Mouse (Mus musculus) bone marrow macrophage, adult 2 months (primary cell): ENCODE measurements around the gene Armh1.

Source experiments
- CTCF ChIP-seq: IDR thresholded peaks from 2 replicates; pipeline ENCODE4 v1.5.1; 2012; ENCODE audit warnings: low read depth, mild to moderate bottlenecking, low read length, moderate library complexity
- POLR2A ChIP-seq: IDR thresholded peaks from 2 replicates; pipeline ENCODE4 v1.6.1; 2012; ENCODE audit warnings: mild to moderate bottlenecking, low read depth, low read length, borderline replicate concordance

DNA sequence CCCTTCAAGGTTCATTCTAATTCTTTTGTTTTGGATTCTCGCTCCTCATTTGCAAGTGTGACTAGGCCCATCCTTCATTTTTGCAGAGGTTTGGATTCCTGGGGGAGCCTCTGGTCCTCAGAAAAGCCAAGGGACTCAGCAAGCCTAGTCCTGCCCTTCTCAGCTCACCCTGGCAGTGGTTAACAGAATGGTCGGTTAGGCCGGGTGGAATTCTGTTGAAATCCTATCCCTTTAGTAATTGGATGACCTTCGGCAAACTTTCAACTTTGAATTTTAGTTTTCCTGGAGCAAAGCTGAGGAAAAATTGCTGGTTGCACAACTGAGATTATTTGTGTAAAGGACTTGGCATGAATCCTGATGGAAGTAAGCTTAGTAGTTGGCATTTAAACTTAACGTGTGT, 426 bp upstream of the Armh1 start:
- TF ChIP-seq CTCF (no peak), POLR2A (no peak)
